ENCODE assay signal across 10 mouse cellular contexts in the genomic region with DNA sequence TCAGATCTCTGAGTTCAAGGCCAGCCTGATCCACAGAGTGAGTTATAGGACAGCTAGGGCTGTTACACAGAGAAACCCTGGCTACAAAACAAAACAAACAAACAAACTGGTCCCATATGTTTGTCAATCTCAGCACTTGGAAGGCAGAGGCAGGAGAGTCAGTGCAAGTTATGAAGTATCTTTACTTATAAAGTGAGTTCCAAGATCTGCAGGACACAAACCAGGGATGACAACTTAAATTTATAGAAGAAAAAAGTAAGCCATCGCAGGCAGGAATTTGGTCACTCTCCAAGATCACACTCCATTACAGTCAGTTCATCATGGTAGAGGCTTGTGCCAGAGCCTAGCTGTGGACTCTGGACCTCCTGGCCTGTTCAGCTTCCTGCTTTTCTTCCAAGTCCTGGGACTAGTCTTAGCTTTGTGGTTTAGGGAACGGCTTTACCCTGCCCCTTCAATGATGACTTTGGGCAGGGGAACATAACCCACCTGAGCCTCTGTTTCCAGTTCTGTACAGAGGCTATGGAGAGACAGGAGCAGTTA. TPM values are rescaled to one million over a fixed set of nuclear protein-coding genes. Genes with fewer than 3 reads are reported as not detected.
DNase-seq lines count a peak whose midpoint lies in the region; ATAC-seq and TF ChIP-seq lines count a peak whose summit lies in the region.
"Had no signal": no experiment of that assay in that cellular context is flagged by ENCODE, and none has a peak within 500 bp of the region (broad histone marks: within the 10 kb centered on the region; RNA-seq: fewer than 3 reads in every experiment).

No protein-coding gene starts in this region.

- peaks cover 19% of the 10 kb centered on the region; the same call in 1 of the 2 replicates for H3K79me2 ChIP-seq in liver, adult 2 months (ENCODE audit: control insufficient read depth, insufficient read depth, low read length)

- H3K9ac ChIP-seq in liver, adult 2 months (ENCODE audit: low read depth, low read length): peak overlapping the region; percentile 43
- peak overlapping the region; percentile 73; the same call in 1 of the 2 replicates for H3K9ac ChIP-seq in midbrain, embryonic 15.5 days

- no peak for TF ChIP-seq CTCF in liver, adult 2 months (IDR thresholded peaks at IDR 0.05; ENCODE audit: low read depth, low read length)

- H3K4me3 ChIP-seq in erythroblast, embryonic 14.5 days (replicated peaks): peak overlapping the region; percentile 73
- H3K4me3 ChIP-seq in liver, adult 2 months (ENCODE audit: insufficient read depth, low read depth, low read length): no peak overlapping the region
- no peak overlapping the region for H3K4me3 ChIP-seq in midbrain, embryonic 15.5 days

- TF ChIP-seq POLR2A in liver, adult 2 months (IDR thresholded peaks at IDR 0.05; ENCODE audit: extremely low read depth, insufficient read depth, low read length): no peak

- H3K27ac ChIP-seq in liver, adult 2 months (replicated peaks; ENCODE audit: insufficient read depth, low read depth, low read length): peak overlapping the region; percentile 96
- no peak overlapping the region for H3K27ac ChIP-seq in midbrain, embryonic 15.5 days

- 21% methylated on average over 2 of the region's 2 CpGs for WGBS in liver, adult 2 months
- 95% methylated on average over 2 of the region's 2 CpGs for WGBS in midbrain, embryonic 15.5 days

- no peaks in the 10 kb centered on the region for H3K9me3 ChIP-seq in erythroblast, embryonic 14.5 days (ENCODE audit: control insufficient read depth, low read length)
- no peaks in the 10 kb centered on the region for H3K9me3 ChIP-seq in midbrain, embryonic 15.5 days

- H3K36me3 ChIP-seq in erythroblast, embryonic 14.5 days (ENCODE audit: control insufficient read depth): peaks cover 63% of the 10 kb centered on the region
- no peaks in the 10 kb centered on the region for H3K36me3 ChIP-seq in liver, adult 2 months (ENCODE audit: control insufficient read depth, insufficient read depth, low read length)
- no peaks in the 10 kb centered on the region for H3K36me3 ChIP-seq in midbrain, embryonic 15.5 days (replicated peaks)

- DNase-seq in liver, adult 2 months (ENCODE audit: extremely low read depth, low read depth, low spot score): peak; percentile 92
- DNase-seq in liver: no peak
- DNase-seq in kidney, adult 8-10 months: peak; percentile 70 to 76
- DNase-seq in layer of hippocampus, adult 8-10 months (ENCODE audit: low spot score in 2 of 2): no peak
- DNase-seq in c-Kit-positive CD71-positive TER-119-positive erythroid progenitor cells, embryonic 14.5 days (ENCODE audit: low spot score): no peak

- no peaks in the 10 kb centered on the region for H3K27me3 ChIP-seq in erythroblast, embryonic 14.5 days (ENCODE audit: control insufficient read depth)
- no peaks in the 10 kb centered on the region for H3K27me3 ChIP-seq in liver, adult 2 months (ENCODE audit: control insufficient read depth, insufficient read depth, low read length)
- H3K27me3 ChIP-seq in midbrain, embryonic 15.5 days (replicated peaks): no peaks in the 10 kb centered on the region

- ATAC-seq in erythroblast, adult 5-6 weeks (replicated peaks; ENCODE audit: low FRiP score, poor library complexity, severe bottlenecking): no peak
- ATAC-seq in midbrain, embryonic 15.5 days (replicated peaks): no peak

- peak overlapping the region; percentile 94; the same call in 1 of the 2 replicates for H3K4me2 ChIP-seq in midbrain, embryonic 15.5 days

- peaks cover 78% of the 10 kb centered on the region for H3K4me1 ChIP-seq in erythroblast, embryonic 14.5 days (ENCODE audit: control insufficient read depth)
- H3K4me1 ChIP-seq in liver, adult 2 months (ENCODE audit: control insufficient read depth, insufficient read depth, low read length): peaks cover 45% of the 10 kb centered on the region
- H3K4me1 ChIP-seq in midbrain, embryonic 15.5 days: peaks cover 25% of the 10 kb centered on the region

RNA-seq across cellular contexts. Expression of a gene that starts 2.0 kb away (rescaled TPM):
- polyA plus RNA-seq in erythroblast, embryonic 14.5 days (2012): 2.1 and 2.3 TPM in 2 replicates
- total RNA-seq in erythroblast, adult 5-6 weeks (2015; ENCODE audit: low replicate concordance): 6.5 and 7.7 TPM in 2 replicates
- total RNA-seq in erythroblast, adult 5-6 weeks (2017; ENCODE audit: low replicate concordance): 2.1 and 5.6 TPM in 2 replicates
- 12.9 and 16.0 TPM in 2 replicates for total RNA-seq in liver, adult 2 months (2014; rRNA removed)
- 34.1 and 40.4 TPM in 2 replicates for polyA plus RNA-seq in liver, adult 2 months (2012; rRNA removed)
- polyA plus RNA-seq in midbrain, embryonic 15.5 days (2015; fragmentation: Nextera tagmentation; extraction: Ambion mirVana): 37.9 and 41.1 TPM in 2 replicates
- 10 to 100 TPM; 33.8 to 45.7 (median 40.7) TPM for total RNA-seq in layer of hippocampus, adult 8-10 months (2022)

RNA-seq across cellular contexts. Expression of a gene that starts 17.8 kb away (rescaled TPM):
- polyA plus RNA-seq in erythroblast, embryonic 14.5 days (2012): not detected in 2 replicates
- 0.19 TPM in 1 of 2 replicates, not detected in the other for total RNA-seq in erythroblast, adult 5-6 weeks (2015; ENCODE audit: low replicate concordance)
- not detected in 2 replicates for total RNA-seq in erythroblast, adult 5-6 weeks (2017; ENCODE audit: low replicate concordance)
- total RNA-seq in liver, adult 2 months (2014; rRNA removed): 0.09 and 0.40 TPM in 2 replicates
- polyA plus RNA-seq in liver, adult 2 months (2012; rRNA removed): 1.8 and 2.7 TPM in 2 replicates
- 3.5 and 4.0 TPM in 2 replicates for polyA plus RNA-seq in midbrain, embryonic 15.5 days (2015; fragmentation: Nextera tagmentation; extraction: Ambion mirVana)
- total RNA-seq in layer of hippocampus, adult 8-10 months (2022): 1 to 10 TPM; 1.3 to 2.7 (median 1.8) TPM
- total RNA-seq: neutrophil, adult 5-6 weeks had no signal

RNA-seq across cellular contexts. Expression of a gene that starts 41.5 kb away (rescaled TPM):
- 17.7 TPM in 2 replicates for polyA plus RNA-seq in erythroblast, embryonic 14.5 days (2012)
- total RNA-seq in erythroblast, adult 5-6 weeks (2015; ENCODE audit: low replicate concordance): 34.6 and 35.9 TPM in 2 replicates
- 32.5 and 56.6 TPM in 2 replicates for total RNA-seq in erythroblast, adult 5-6 weeks (2017; ENCODE audit: low replicate concordance)
- total RNA-seq in liver, adult 2 months (2014; rRNA removed): 6.3 and 11.3 TPM in 2 replicates
- polyA plus RNA-seq in liver, adult 2 months (2012; rRNA removed): 24.2 and 37.1 TPM in 2 replicates
- 35.9 and 37.4 TPM in 2 replicates for polyA plus RNA-seq in midbrain, embryonic 15.5 days (2015; fragmentation: Nextera tagmentation; extraction: Ambion mirVana)
- total RNA-seq in layer of hippocampus, adult 8-10 months (2022): 10 to 100 TPM; 17.4 to 26.8 (median 19.5) TPM

RNA-seq across cellular contexts. Expression of a gene that starts 49.8 kb away (rescaled TPM):
- polyA plus RNA-seq in erythroblast, embryonic 14.5 days (2012): not detected in 2 replicates
- not detected in 2 replicates for total RNA-seq in erythroblast, adult 5-6 weeks (2015; ENCODE audit: low replicate concordance)
- not detected in 2 replicates for total RNA-seq in erythroblast, adult 5-6 weeks (2017; ENCODE audit: low replicate concordance)
- total RNA-seq in liver, adult 2 months (2014; rRNA removed): 0.20 TPM in 1 of 2 replicates, not detected in the other
- polyA plus RNA-seq in liver, adult 2 months (2012; rRNA removed): 0.13 TPM in 1 of 2 replicates, not detected in the other
- 1.1 and 1.7 TPM in 2 replicates for polyA plus RNA-seq in midbrain, embryonic 15.5 days (2015; fragmentation: Nextera tagmentation; extraction: Ambion mirVana)
- under 1 TPM in 1 of 4 experiments, not detected in 3; 0.28 TPM for total RNA-seq in layer of hippocampus, adult 8-10 months (2022)
- total RNA-seq: heart, adult 8-10 months; neutrophil, adult 5-6 weeks had no signal

RNA-seq across cellular contexts. Expression of a gene that starts 52.3 kb away (rescaled TPM):
- 0.29 and 0.44 TPM in 2 replicates for polyA plus RNA-seq in erythroblast, embryonic 14.5 days (2012)
- not detected in 2 replicates for total RNA-seq in erythroblast, adult 5-6 weeks (2015; ENCODE audit: low replicate concordance)
- not detected in 2 replicates for total RNA-seq in erythroblast, adult 5-6 weeks (2017; ENCODE audit: low replicate concordance)
- 0.27 and 0.65 TPM in 2 replicates for total RNA-seq in liver, adult 2 months (2014; rRNA removed)
- 0.62 and 1.1 TPM in 2 replicates for polyA plus RNA-seq in liver, adult 2 months (2012; rRNA removed)
- polyA plus RNA-seq in midbrain, embryonic 15.5 days (2015; fragmentation: Nextera tagmentation; extraction: Ambion mirVana): 112 and 121 TPM in 2 replicates
- total RNA-seq in layer of hippocampus, adult 8-10 months (2022): 10 to 100 TPM; 76.6 to 96.7 (median 85.4) TPM
- total RNA-seq: neutrophil, adult 5-6 weeks had no signal

Comparison
In these comparisons a context has a peak if more than half of its experiments do, and no peak if none do; other contexts are left out.
1. DNase-seq: peak in liver, adult 2 months (single experiment) and kidney, adult 8-10 months (2 of 2); none in liver (single experiment), layer of hippocampus, adult 8-10 months (0 of 2) and c-Kit-positive CD71-positive TER-119-positive erythroid progenitor cells, embryonic 14.5 days (single experiment).